Mouse (Mus musculus) stomach, postnatal 0 days (tissue): ENCODE results near the gene Gad2. TPM values are rescaled to one million over a fixed set of nuclear protein-coding genes. Genes with fewer than 3 reads are reported as not detected.

Source experiments
- ATAC-seq: fragments of 200-750 bp; cut with Nextera tagmentation; 2 replicates; pipeline ENCODE4 v1.8.0; 2017; ENCODE audit not compliant: low FRiP score, low TSS enrichment
- DNase-seq: peaks from one replicate; pipeline ENCODE4 v3.0.0-alpha.2; 2016; ENCODE audit warnings: low spot score
- H3K27ac ChIP-seq: fragments of 300-500 bp; sonication (generic); replicated peaks from 2 replicates; pipeline ENCODE4 v1.5.1; 2014; ENCODE audit warnings: mild to moderate bottlenecking, control low read depth
- H3K27me3 ChIP-seq: fragments of 300-500 bp; sonication (generic); 2 replicates; pipeline ENCODE4 v1.6.1; 2014; ENCODE audit warnings: low read length; ENCODE audit not compliant: control insufficient read depth, insufficient read depth
- H3K36me3 ChIP-seq: fragments of 300-500 bp; sonication (generic); 2 replicates; pipeline ENCODE4 v1.6.1; 2014; ENCODE audit warnings: low read length, mixed read lengths; ENCODE audit not compliant: control insufficient read depth, insufficient read depth
- H3K4me1 ChIP-seq: fragments of 300-500 bp; sonication (generic); replicated peaks from 2 replicates; pipeline ENCODE4 v1.6.1; 2014; ENCODE audit warnings: antibody characterized with exemption; ENCODE audit not compliant: control insufficient read depth, insufficient read depth
- H3K4me2 ChIP-seq: fragments of 300-500 bp; sonication (generic); replicated peaks from 2 replicates; pipeline ENCODE4 v1.6.1; 2014; ENCODE audit warnings: low read depth, mild to moderate bottlenecking, control low read depth, moderate library complexity
- H3K4me3 ChIP-seq: fragments of 300-500 bp; sonication (generic); 2 replicates; pipeline ENCODE4 v1.5.1; 2014; ENCODE audit warnings: low read depth, low read length, control low read depth
- H3K9ac ChIP-seq: fragments of 300-500 bp; sonication (generic); 2 replicates; pipeline ENCODE4 v1.6.1; 2014; ENCODE audit warnings: mild to moderate bottlenecking, low read length, control low read depth, mixed read lengths
- H3K9me3 ChIP-seq: fragments of 300-500 bp; sonication (generic); 2 replicates; pipeline ENCODE4 v1.6.1; 2016; ENCODE audit warnings: low read length; ENCODE audit not compliant: control insufficient read depth
- CTCF ChIP-seq: IDR thresholded peaks from 2 replicates; pipeline ENCODE4 v1.5.1; 2016; ENCODE audit warnings: antibody characterized with exemption, low read depth, mild to moderate bottlenecking, moderate library complexity
- EP300 ChIP-seq: optimal IDR thresholded peaks from 2 replicates; pipeline ENCODE3; 2016; ENCODE audit warnings: antibody characterized with exemption
- WGBS: fragments of 180-500 bp; shearing (Covaris S2); extraction: QIAGEN DNeasy Blood & Tissue Kit; methylation state at CpG from one replicate; pipeline ENCODE4 v1.1.7; 2014; 5-methylcytosine and 5-hydroxymethylcytosine counted together
- polyA plus RNA-seq: library from polyadenylated mRNA; unstranded; fragments of >200 nt; fragmentation: Nextera tagmentation; extraction: Ambion mirVana; gene quantifications from 2 replicates; pipeline ENCODE4 v1.2.1, GENCODE M21; 2015

The Gad2 gene
- polyA plus RNA-seq, 1 experiment from 2014 or later: 0.05 TPM

DNA sequence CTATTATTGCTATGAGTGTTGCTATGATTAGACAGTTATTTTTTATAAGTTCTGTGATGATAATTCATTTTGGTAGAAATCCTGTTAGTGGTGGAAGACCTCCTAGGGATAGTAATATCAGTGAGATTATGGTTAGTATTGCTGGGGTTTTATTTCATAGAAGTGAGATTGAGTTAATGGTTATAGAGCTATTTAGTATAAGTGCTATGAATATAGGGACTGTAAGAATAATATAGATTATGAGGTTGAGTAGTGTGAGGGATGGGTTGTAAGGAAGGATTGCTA, 31.9 kb upstream of the Gad2 start:
- Histone ChIP-seq H3K4me3 (no peak overlapping the region), H3K4me1 (no peaks in the 10 kb centered on the region), H3K4me2 (no peak overlapping the region), H3K27me3 (no peaks in the 10 kb centered on the region), H3K9ac (no peak overlapping the region), H3K36me3 (no peaks in the 10 kb centered on the region), H3K27ac (no peak overlapping the region), H3K9me3 (no peaks in the 10 kb centered on the region)
- ATAC-seq: no peak
- TF ChIP-seq EP300: no peak
- no peak for TF ChIP-seq CTCF
- no peak for DNase-seq

DNA sequence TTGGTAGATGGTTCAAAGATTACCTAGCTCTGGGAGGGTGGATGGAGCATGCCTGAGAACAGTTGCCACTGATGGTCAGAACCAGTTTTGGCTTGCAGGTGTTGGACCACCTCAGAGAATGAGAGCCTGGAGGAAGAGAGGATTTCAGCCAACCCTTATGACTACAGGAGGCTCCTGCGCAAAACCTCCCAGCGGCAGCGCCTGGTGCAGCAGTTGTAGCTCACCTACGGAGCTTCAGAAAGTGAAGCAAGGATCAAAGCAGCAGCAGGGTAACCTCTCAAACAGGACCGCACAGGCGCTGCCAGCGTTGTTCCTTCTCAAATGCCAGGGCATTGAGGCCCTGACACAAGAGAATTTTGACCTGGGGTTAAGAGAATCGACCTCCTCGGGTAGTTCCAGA, 4.1 kb upstream of the Gad2 start:
- H3K27me3 ChIP-seq: peaks cover 13% of the 10 kb centered on the region
- WGBS: 2% methylated on average over 9 of the region's 9 CpGs
- no peak for ATAC-seq

DNA sequence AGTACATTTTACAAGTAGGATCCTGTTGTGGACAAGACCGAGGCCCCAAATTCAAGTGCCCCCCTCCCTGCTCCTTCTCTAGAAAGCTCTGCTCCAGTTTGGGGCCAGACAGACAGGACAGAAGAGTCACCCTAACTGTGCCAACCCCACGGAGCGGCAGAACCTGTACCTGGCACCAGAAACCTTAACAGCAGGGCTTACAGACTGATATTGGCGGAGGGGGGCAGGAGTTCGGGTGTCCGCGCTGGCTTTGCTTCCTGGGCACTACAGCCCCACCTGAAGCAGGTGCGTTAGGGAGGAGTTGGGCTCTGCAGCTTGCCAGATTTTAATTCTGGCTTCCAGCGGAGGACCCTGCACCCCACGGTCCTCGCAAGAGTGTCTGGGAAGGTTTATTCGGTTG, 2.6 kb upstream of the Gad2 start:
- ATAC-seq (no peak), DNase-seq (no peak)
- no peaks in the 10 kb centered on the region for H3K4me1 ChIP-seq
- WGBS: 4% methylated on average over 12 of the region's 12 CpGs
- H3K27ac ChIP-seq: no peak overlapping the region
- no peak overlapping the region for H3K4me2 ChIP-seq
- H3K36me3 ChIP-seq: no peaks in the 10 kb centered on the region
- H3K9ac ChIP-seq: no peak overlapping the region
- H3K4me3 ChIP-seq: no peak overlapping the region
- H3K9me3 ChIP-seq: no peaks in the 10 kb centered on the region
- peaks cover 19% of the 10 kb centered on the region for H3K27me3 ChIP-seq
- TF ChIP-seq CTCF: no peak
- no peak for TF ChIP-seq EP300

More for the DNA sequence above, 4.1 kb upstream of the Gad2 start:
- Histone ChIP-seq H3K9ac (no peak overlapping the region), H3K4me1 (no peaks in the 10 kb centered on the region), H3K9me3 (no peaks in the 10 kb centered on the region), H3K4me2 (no peak overlapping the region), H3K27ac (no peak overlapping the region), H3K4me3 (no peak overlapping the region), H3K36me3 (no peaks in the 10 kb centered on the region)
- no peak for TF ChIP-seq CTCF
- no peak for TF ChIP-seq EP300
- DNase-seq: no peak

DNA sequence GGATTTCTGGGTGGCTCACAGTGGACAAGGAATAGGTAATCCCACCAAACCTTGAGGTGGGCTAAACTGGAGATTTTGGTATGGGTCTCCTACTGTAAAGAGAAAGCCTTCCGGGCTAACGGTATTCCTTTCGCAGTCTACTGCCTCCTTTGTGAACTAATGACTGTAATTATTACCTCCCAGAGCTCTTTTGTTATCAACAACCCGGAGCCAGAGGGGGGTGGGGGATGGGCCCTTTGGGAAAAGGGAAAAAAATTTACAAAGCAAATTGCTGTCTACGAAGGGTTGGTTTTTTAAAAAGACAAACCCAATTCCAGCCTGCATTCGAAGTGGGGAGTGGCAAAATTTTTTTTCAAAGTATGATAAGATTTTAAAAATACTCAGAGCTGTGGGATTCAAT, 2.0 kb upstream of the Gad2 start:
- TF ChIP-seq EP300 (no peak), CTCF (no peak)
- Histone ChIP-seq H3K9ac (no peak overlapping the region), H3K4me1 (no peaks in the 10 kb centered on the region), H3K4me2 (no peak overlapping the region), H3K9me3 (no peaks in the 10 kb centered on the region), H3K4me3 (no peak overlapping the region), H3K27me3 (peaks cover 19% of the 10 kb centered on the region), H3K36me3 (no peaks in the 10 kb centered on the region), H3K27ac (no peak overlapping the region)
- ATAC-seq (no peak), DNase-seq (no peak)
- 0% methylated on average over 6 of the region's 6 CpGs for WGBS

DNA sequence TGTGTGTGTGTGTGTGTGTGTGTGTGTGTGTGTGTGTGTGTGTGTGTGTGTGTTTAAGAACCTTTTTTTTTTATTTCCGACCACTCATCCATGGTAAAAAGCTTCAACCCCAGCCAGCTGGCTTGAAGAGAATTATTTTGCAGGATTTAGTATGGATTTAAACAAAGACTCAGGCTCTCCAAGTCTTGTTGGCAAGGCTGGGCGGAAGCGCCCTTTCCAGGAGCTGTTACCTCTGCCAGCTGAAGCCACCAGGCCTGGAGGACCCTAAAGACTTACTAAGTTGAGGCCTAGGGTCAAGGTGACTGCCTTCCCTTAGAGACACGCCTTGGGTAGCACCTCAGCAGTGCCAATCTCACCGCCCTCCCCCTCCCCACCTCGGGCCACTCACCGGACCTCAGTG, 1.5 kb upstream of the Gad2 start:
- H3K4me1 ChIP-seq: no peaks in the 10 kb centered on the region
- no peak for TF ChIP-seq EP300
- no peak for TF ChIP-seq CTCF
- peaks cover 24% of the 10 kb centered on the region for H3K27me3 ChIP-seq
- H3K36me3 ChIP-seq: no peaks in the 10 kb centered on the region
- ATAC-seq (no peak), DNase-seq (no peak)
- H3K27ac ChIP-seq: no peak overlapping the region
- no peak overlapping the region for H3K4me3 ChIP-seq
- no peak overlapping the region for H3K4me2 ChIP-seq
- H3K9me3 ChIP-seq: no peaks in the 10 kb centered on the region
- 7% methylated on average over 7 of the region's 7 CpGs for WGBS
- H3K9ac ChIP-seq: no peak overlapping the region

DNA sequence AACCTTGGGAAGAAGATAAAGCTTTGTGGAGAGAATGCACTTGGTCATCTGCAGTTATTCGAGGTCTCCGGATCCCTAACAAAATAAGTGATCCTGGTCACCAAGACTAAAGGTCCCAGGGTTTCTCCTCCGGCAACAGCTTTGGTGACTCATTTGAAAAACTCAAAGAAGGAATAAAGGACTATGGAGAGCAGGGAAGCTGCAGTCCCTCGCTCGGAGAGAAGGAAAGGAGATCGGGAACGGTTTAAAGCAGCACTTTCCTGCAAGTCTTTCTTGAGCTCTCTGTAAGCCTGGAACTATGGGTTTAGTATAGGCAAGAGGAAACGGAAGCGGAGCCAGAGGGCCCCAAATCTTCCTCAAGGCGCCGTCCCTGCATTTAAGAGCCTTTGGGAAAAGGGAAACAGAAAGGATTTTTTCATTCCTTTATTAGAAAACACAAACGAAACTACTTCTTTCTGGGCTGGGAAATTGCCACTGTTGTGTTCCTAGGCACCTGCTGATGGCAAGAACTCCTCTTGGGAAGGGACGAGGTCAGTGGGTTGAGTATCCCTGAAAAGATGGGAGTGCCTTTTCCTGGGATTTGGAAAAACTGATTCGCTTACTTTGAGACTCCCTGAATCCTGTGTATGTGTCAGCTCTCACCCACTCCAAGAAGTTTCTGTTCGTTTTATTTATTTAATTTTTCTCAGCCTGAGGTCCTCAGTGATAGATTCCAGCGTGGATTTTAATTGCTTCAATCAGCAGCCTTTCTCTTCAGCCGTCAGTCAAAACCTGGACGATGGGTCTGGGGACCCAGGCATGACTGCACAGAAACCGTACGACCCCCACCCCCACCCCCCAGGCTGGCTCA, 802 bp upstream of the Gad2 start:
- ATAC-seq: no peak
- H3K9ac ChIP-seq: no peak overlapping the region
- WGBS: 6% methylated on average over 20 of the region's 20 CpGs
- no peak overlapping the region for H3K27ac ChIP-seq
- DNase-seq: no peak
- peaks cover 25% of the 10 kb centered on the region for H3K27me3 ChIP-seq
- no peaks in the 10 kb centered on the region for H3K4me1 ChIP-seq
- no peaks in the 10 kb centered on the region for H3K36me3 ChIP-seq
- TF ChIP-seq EP300: no peak
- TF ChIP-seq CTCF: no peak
- H3K4me2 ChIP-seq: no peak overlapping the region
- peak overlapping the region; percentile 26; the same call in 1 of the 2 replicates for H3K4me3 ChIP-seq
- no peaks in the 10 kb centered on the region for H3K9me3 ChIP-seq
